Mouse (Mus musculus) mesoderm, embryonic 11.5 days (tissue): ENCODE results near the gene Mrps26.
"Not testable (repeated sequence)": the region's sequence is repeated elsewhere in the genome, so short reads cannot be mapped to it uniquely, and the experiment has no call there.

Experiments
- DNase-seq: peaks from one replicate; pipeline ENCODE4 v3.0.0-alpha.2; 2012; ENCODE audit warnings: low read depth, low spot score

Gene Mrps26

DNA sequence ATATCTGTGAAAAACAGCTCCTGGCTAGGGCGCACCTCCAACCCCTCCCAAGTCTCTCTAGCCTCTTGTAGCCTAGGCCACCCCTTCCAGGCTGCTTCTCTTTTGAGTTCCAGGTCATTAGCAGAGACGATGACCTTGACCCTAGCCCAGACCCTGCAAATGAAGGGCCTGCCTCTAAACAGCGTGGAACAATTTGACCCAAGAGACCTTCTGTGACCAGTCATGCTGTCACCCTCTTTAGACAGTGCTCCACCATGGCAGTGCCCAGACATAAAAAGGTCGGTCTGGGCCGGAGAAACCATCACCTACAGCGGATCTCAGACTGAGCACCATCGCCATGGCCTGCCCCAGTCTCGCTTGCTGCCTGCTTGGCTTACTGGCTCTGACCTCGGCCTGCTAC lies 12.3 kb downstream of the Mrps26 start, which contains the start of gene Oxt:
TSS of gene Oxt (plus strand) at position 301 of the 400 bp plus-strand sequence.
- no peak for DNase-seq

DNA sequence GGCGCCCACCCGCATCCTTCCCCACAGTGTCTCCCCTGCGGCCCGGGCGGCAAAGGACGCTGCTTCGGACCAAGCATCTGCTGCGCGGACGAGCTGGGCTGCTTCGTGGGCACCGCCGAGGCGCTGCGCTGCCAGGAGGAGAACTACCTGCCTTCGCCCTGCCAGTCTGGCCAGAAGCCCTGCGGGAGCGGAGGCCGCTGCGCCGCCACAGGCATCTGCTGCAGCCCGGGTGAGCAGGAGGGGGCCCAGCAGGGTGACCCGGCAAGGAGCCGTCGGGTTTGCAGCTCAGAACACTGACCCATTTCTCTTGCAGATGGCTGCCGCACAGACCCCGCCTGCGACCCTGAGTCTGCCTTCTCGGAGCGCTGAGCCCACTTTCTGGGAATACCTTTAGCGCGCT lies 13.0 kb downstream of the Mrps26 start:
- not testable (repeated sequence) for DNase-seq

DNA sequence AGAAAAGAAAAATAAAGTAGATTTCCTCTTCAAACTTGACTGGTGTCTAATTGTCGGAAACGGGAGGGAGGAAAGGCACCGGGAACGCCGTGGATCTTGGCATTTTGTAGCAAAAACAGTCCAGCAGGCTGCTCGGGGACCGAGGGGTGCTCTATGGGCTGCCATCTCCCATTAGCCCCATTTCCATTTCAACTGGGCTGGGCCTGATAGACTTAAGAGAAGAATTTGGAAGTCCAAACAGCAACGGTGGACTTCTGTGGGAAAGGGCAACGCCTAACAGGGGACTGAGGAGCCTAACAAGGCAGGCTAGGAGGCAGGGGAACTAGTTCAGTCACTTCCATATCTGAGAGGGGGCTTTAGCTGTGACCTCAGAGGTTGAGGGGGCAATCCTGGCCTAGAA lies 13.5 kb downstream of the Mrps26 start:
- no peak for DNase-seq

DNA sequence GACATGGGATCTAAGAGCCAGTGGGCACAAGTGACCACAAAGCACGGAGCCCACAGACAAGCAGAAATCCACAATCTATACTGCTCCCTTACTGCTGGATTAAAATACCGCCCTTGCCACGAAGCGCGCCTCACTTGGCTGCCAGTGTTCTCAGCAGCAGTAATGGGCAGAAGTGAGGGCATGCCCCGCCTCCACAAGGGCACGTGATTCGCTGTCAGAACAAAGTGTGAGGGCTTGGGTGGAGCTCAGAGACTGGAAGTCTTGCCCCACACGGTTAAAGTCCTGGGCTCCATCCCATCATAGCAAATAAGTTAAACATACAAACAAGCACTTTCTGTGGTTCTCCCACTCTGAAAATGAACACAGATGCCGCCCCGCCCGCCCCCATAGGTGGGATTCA lies 14.1 kb downstream of the Mrps26 start:
- peak; percentile 21 for DNase-seq

DNA sequence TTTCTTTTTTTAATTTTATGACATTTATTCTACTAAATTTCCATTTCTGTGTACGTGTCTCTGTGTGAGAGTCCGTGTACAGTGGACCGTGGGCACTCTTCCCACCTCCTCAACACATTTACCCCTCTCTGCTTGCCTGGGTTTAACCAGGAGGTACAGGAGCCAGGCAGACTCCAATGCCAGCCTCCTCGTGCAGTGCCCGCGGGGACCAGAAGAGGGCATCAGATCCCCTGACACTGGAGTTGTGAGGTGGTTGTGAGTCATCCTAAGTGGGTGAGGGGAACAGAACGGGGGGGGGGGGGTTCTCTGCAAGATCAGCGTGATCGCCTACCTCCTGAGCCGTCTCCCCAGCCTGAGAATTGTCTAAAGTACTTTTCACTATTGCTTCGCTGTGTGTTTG lies 14.6 kb downstream of the Mrps26 start:
- peak; percentile 59 for DNase-seq

DNA sequence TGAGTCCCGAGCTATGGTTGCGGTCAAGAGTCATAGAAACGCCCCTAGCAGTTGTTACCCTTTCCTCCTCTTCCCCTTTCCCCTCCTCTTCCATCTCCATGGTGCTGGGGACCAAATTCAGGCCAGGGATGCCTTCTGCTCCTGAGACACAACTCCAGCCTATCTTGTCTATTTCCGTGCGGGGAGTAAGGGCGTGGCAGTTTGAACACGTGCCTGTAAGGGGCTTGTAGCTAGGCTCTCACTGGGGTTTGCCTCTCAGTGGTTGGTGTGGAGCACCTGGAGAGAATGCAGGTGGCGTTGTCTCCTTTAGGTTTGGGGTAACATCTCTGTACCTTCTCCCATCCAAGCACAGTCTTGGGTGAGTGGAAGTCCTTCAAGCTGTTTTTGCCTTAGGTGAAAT lies 16.2 kb downstream of the Mrps26 start:
- DNase-seq = no peak

DNA sequence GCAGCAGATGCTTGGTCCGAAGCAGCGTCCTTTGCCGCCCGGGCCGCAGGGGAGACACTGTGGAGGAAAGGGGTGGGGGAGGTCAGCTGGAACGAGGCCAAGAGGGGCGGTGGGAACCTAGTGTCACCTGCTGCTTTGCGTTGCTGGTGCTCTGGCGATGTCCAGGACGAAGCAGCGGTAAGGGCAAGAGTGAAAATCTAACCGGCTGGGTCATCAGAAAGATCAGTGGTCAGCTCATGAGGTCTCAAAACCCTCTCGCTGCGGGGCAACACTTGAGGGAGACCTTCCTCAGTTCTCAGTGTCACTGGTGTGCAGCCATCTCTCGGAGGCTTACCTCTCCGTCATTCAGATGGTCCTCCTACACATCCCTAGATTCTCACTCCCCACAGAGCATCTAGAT lies 17.7 kb downstream of the Mrps26 start:
- DNase-seq = no peak

DNA sequence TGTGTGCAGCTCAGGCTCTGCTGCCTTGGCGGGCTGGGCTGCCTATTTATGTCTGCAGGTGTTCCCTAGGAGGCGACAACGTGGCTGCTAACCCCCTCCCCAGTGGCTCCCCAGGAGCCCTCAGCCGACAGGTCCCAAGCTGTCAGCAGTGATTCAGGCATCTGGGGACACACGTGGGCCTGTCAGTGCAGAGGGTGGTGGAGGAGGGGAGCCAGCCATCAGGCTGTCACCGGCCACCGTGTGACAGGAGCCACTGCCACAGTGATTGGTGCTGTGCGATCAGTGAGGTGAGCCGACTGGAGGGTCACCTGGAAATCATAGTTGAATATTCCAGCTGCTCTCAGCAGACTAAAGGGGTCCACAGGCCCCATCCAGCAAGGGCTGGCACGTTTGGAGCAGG lies 19.0 kb downstream of the Mrps26 start, which contains the start of gene Avp:
TSS of gene Avp (minus strand) at position 3 of the 400 bp plus-strand sequence.
- DNase-seq = no peak

DNA sequence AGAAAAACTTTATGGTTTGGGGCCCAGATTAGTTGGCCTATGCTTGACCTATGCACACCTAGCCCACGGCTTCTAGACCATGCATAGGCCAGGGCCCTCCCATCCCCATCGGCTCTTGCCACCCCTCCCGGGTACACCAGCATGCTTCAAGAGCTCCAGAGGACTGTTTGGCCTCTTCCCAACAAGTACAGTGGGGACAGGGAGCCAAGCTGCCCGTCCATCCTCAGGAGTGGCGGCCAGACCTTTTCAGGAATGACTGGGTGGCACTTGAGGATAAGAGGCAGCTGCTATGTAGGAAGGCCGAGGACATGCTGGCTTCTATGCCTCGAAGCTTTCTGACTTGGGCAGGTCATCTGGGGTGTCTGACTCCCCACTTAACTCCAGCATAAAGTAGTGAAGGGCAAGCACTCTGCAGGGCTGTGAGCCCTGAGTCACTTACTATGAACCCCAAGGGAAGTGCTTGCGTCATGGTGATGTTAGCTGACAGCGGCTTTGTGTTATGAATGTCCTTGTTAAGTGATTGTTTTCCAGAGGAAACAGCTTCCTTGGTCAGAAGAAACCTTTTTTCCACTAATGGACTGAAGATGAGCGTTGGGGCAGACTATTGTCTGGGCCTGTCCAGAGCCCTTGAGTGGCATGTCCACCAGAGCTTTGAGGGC lies 20.5 kb downstream of the Mrps26 start:
- no peak for DNase-seq

DNA sequence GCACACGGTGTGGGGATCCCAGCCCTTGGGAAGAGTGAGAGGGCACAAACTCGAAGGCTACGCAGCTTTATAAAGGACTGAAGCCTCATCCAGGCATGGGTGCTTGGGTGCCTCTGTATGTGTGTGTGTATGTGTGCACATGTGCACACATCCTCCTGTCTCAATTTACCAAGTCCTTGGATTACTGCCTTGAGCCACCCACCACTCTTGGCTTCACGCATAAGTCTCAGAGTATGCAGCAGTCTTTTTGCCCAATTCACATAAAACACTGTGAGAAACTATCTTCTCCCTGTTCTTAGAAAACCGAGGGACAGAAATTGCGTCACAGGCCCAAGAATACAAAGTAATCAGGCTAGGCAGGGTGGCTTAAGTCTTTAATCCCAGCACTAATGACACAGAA lies 22.5 kb downstream of the Mrps26 start:
- DNase-seq = no peak

DNA sequence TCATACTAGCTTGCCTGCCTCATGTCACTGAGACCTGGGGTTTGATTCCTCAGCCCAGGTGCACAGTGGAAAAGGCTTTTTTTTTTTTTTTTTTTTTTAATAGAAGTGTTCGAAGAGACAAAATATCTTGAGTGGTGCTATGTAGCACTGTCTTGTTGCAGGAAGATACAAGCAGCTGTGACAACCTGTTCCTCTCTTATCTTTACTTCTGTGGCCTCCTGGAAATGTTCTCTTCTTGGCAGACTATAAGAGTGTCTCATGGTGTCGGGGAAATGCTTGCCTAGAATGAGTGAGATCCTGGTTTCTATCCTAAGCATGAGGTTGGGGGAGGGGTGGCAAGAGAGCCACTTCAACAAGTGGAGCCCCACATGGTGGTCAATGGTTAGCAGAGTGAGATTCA lies 24.8 kb downstream of the Mrps26 start:
- DNase-seq = no peak

DNA sequence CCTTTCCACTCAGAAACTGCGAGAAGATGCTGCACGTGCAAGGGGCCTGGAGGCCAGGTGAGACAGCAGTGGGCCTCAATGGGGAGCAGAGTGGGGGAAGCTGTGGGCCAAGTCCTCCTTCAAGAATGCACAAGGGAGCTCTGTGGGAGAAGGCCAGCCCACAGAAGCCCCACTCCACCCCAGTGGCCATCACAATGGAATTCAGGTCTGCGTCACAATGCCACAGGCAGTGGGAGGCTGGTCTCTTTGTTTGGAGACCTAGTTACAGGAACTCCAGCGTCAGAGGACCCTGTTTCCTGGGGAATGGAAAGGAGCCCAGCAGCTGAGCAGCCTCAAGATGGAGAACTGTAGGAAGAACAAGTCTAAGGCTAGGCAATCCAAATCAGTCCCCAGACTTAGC lies 25.6 kb downstream of the Mrps26 start:
- no peak for DNase-seq

DNA sequence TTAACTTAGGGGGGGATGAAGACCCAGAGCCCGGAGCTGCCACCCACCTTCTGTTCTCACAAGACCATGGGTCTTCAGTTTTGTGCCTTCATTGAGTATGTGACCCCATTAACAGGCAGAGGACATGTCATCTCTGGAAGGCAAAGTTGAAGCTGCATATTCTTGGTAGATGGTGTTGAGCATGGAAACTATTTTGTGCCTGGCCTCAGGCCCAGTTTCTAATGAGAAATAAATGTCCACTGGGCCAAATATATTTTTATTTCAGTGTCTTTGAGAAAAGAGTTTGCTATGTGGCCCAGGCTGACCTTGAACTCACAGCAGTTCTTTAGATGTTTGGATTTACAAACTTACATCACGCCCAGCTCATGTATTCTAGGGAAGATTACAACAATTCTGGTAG lies 26.2 kb downstream of the Mrps26 start:
- DNase-seq = no peak

DNA sequence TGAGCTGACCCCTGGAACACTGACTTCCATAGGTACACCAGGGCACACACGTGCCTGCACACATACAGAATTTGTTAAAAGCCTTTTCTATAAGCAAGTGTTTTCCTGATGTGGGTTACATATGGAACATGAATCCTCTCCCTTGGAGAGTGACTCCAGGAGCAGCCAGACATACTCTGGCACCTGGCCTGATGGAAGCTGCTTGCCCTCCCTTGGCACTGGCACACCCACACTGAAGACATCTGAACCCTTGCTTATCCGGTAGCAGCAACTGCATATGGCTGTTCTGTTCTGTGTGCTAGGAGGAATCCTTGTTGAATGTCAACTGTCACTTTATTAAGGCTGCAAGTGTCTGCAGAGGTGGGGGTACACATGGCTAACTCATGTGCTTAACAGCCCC lies 27.5 kb downstream of the Mrps26 start:
- no peak for DNase-seq

DNA sequence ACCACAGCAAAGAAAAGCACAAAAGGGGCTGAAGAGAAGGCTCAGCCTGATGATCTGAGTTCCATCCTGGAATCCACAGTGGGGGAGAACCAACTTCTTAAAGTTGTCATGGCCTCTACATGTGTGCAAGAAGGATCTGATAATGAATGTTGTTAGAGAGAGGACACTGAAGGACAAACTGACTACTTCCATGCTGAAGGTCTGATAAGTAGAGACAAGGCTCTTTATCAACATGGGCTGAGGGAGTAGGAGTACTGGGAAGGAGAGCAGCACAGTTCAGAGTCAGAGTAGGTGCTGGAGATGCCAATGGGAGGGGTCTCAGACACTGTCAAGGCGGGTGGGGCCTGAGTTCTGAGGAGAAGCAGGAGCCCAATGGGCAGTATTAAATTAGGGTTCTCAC lies 32.1 kb downstream of the Mrps26 start:
- DNase-seq = no peak

DNA sequence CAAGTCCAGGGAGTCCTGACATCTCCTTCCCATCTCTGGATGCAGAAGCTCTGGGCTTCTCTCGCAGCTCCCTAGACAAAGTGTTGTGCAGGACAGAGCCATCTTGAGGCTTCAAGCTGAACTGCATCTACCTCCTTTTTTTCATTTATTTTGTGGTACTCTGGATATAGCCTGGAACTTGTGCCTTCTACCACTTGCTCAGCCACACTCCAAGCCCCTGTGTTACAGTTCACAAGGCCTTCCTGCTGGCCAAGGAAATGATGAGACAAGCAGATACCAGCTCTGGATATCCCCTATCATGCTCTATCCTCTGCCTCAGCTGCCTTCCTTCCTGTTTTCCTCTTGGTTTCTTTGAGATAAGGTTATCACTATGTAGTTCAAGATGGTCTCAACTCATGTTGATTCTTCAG lies 34.1 kb downstream of the Mrps26 start:
- DNase-seq = peak; percentile 48

DNA sequence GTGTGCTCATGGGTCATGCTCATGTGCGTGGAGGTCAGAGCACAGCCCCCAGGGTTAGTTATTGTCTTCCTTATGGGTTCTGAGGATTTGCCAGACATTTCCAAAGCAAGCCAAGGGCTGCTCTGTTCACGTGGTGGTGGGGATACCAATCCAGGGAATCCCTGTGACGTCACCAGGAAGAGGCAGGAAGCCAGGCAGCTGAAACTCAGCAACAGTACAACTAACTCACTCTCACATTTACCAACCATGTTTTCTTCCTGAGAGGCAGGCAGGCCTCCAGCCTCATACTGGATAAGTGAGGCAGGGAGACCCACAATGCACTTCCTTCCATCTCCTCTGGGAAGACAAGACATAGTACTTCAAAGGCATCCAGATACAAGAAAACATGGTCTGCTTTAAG lies 34.9 kb downstream of the Mrps26 start:
- no peak for DNase-seq

DNA sequence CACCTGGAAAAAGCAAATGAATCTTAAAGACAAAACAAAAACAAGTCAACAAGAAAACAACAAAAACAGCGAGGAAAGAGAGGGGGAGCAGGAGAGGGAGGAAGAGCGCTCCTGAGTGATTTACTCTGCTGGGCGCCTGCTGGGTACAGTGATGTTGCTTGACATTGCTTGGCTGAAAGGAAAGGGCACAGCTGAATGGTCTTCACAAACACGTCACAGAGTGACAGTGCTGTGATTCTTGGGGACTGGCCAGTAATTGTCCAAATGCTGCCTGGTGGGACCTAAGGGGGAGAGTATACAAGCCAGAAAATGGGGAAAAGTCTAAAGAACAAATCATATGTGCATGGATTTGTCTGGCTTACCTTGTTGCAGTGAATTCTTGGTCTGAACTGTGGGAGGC lies 38.7 kb downstream of the Mrps26 start:
- no peak for DNase-seq

DNA sequence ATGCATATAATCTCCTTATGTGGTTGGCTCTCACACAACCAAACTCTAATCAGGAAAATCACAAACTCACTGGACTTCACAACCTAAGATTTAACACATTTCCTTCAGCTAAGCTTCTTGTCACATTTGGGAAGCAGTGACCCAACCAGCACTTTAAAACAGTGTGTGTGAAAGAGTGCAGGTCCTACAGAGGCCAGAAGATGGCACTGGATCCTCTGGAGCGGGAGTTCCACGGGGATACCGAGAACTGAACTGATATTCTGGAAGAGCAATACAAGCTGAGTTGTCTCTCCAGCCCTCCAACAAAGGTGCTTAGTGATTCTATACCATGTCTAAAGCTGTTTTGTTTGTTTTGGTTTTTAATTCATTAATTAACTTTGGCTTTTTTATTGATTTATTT lies 49.5 kb downstream of the Mrps26 start:
- DNase-seq = peak; percentile 16
